Mouse (Mus musculus): ENCODE measurements at regions not wholly inside any gene's neighbourhood (a gene's known extent, or its start where the extent isn't known, plus 50 kb on each side); places are given as distances from the start of the nearest gene placed in this dataset.

DNA sequence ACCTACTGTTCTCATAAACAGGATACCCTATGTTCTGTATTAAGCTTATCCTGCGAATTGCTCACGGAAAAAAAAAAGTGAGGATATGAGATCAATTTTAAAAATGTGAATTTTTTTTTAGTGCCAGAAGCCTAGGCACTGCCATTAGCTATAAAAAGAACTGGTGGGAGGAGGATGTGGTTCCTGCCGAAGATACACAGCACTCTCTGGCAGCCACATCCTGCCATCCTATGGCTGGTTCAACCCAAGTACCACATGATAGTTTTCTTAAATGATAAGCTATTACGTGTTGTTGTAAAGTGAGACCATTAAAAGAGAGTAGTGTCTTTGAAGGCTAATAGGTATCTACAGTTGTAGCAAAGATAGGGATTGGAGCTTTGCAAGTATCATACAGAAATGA is 58.2 kb upstream of the Ppp3ca start:
- no peak for DNase-seq

DNA sequence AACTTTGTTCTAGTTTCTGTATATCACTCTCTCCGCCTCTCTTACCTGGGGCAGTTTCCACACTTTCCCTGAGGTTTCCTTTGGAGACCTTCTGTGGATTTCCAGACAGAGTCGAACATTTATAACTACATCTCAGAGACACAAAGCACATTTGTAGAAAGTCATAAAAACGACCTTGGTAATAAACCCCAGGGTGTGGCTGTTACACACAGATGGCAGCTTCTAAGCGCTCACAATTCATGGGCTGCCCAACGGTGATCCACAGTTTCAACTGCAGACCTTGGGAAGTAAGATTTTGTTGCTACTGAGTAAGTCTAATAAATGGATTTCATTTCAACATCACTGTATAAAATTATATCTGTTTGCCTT is 59.4 kb upstream of the Ppp3ca start:
- DNase-seq: no peak

- DNase-seq: peak; percentile 5
Observed at GRCm38 (mm10) chr3:136609855-136610555, 59.9 kb upstream of the Ppp3ca start.

GRCm38 (mm10) chr3:136601706-136602105 is 68.2 kb upstream of the Ppp3ca start:
- no peak for DNase-seq

DNA sequence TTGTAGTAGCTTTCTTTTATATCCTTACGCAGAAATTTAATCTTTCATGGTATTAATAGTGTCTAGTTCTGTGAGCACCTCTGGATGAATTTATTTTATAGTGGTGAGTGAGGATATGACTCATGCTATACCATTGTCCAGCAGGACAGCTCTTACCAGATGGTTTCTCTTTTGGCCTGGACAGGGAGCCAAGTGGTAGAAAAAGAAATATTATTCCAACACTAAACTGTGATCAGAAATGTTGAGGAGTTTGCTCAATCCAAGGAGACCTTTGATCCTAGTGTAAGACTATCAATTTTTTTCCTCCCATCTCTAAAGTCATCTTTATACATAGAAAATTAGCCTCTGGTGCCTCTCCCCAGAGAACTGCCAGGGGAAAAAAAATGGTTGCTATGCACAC is 86.0 kb upstream of the Ppp3ca start:
- DNase-seq: no peak

- no peak for DNase-seq
Observed at GRCm38 (mm10) chr3:136578016-136578415, 91.9 kb upstream of the Ppp3ca start.

- no peak for DNase-seq
Observed at GRCm38 (mm10) chr3:136570517-136570916, 99.4 kb upstream of the Ppp3ca start.

DNA sequence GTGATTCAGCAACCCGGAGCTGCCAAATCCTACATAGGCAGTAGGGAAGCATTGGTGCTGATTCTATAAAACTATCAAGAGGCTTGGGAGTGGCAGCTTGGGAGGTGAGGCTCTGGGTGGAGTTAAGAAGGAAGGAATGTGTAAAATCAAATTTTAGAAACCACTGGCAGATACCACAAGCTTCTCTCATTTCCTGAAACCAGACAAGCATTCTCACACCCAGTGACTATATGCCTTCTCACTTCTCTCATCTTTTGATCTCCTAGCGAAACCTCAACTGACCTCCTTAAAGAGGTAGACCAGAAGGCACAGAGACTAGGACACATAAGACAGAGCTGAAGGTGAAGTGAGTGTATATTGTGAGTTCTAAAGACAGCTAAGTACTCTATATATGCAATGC is 113.4 kb upstream of the Ppp3ca start:
- no peak for DNase-seq

GRCm38 (mm10) chr3:136549471-136549870 is 120.5 kb upstream of the Ppp3ca start:
- no peak for DNase-seq

- DNase-seq: no peak
Observed at GRCm38 (mm10) chr3:136531604-136532003, 138.3 kb upstream of the Ppp3ca start.

GRCm38 (mm10) chr3:136508575-136508974 is 161.3 kb upstream of the Ppp3ca start:
- no peak for DNase-seq

DNA sequence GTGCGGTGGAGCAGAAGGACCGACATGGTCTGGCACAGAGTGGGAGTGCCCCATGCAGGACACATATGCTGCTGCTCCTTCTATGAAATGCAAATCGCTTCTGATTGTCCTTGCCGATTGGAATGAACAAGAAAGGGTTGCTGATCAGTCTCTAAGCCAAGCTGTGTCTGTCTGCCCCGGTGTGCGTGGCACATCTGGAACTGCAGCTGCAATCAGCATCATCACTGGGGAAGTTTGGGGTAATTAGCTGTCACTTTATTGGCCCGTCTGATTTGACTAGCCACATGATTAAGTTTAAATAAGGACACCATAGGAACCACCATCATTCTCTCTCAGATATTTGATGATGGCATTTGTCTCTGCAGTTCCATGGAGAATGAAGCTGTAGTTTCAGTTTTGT is 162.9 kb upstream of the Ppp3ca start:
- no peak for DNase-seq

DNA sequence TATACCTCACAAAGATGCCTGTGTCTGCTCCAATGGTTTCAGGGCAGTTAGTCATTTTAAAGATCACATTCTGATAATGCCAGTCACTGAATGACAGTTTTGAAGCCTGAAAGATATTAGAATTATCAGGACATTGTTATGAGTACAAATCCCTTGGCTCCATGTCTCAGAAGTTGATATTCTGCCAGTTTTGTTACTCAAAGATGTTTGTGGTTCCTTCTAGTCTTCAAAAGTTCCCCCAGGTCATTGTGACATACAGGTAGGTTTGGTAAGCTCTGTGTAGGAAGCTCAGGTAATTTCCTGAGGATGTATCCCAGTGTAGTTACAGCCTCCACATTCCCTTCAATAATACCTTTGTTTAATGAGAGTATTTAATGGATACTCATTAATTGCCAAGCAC is 169.0 kb upstream of the Bank1 start:
- DNase-seq: no peak

DNA sequence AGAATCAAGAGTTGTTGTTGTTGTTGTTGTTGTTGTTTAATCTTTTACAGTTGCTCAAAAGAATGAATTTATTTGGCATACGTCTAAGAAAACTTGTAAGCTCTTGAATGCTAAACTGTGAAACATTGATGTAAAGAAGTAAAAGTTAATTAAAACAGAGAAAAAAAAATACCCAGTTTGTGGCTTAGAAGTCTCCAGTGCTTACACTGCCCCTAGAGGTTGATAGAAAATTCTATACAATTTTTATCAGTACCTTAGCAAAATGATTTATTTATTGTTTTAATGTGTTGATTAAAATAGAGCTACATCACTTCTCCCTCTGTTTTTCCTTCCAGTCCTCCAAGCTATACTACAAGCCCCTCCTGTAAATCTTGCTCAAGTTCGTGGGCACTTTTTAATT is 165.8 kb upstream of the Bank1 start:
- no peak for DNase-seq

GRCm38 (mm10) chr3:136471693-136472092 is 145.8 kb upstream of the Bank1 start:
- no peak for DNase-seq

- DNase-seq: no peak
Observed at GRCm38 (mm10) chr3:136462747-136463146, 136.9 kb upstream of the Bank1 start.

- DNase-seq: peak; percentile 19
Observed at GRCm38 (mm10) chr3:136456471-136457117, 130.7 kb upstream of the Bank1 start.

GRCm38 (mm10) chr3:136455651-136456470 is 130.0 kb upstream of the Bank1 start:
- DNase-seq: no peak

- no peak for DNase-seq
Observed at GRCm38 (mm10) chr3:136454967-136455366, 129.1 kb upstream of the Bank1 start.

- no peak for DNase-seq
Observed at GRCm38 (mm10) chr3:136450986-136451774, 125.3 kb upstream of the Bank1 start.

DNA sequence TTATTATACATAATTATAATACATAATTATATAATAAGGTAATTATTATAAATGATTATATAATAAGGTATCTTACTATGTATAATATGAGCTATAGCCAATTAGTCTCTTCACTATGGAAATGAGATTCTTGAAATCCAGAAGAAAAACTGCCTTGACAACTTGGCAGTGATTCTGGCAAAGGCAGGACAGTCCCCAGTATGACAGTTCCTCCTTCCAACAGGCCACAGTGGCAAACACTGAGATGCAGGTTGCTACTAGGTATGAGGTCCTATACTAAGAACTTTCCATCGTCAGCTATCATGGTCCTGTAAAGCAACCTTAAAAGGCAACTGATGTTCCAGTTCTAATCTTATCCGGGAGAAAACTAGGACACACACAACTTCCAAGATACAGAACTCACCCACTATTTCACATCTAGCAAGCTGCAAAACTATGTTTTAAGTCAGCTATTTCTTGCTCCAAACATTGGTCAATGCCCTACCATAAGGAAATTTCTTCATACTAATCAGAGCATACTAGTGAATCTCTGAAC is 124.6 kb upstream of the Bank1 start:
- DNase-seq: no peak

- no peak for DNase-seq
Observed at GRCm38 (mm10) chr3:136449364-136449763, 123.5 kb upstream of the Bank1 start.

GRCm38 (mm10) chr3:136444598-136444997 is 118.7 kb upstream of the Bank1 start:
- no peak for DNase-seq
